Mouse (Mus musculus) MEL (cell line): ENCODE measurements around the gene Magi2. TPM values are rescaled to one million over a fixed set of nuclear protein-coding genes. Genes with fewer than 3 reads are reported as not detected.

Experiments
- DNase-seq: peaks from one replicate; pipeline ENCODE4 v3.0.0; 2011; ENCODE audit warnings: low read depth, low spot score
- H3K27ac ChIP-seq: 2 replicates; pipeline ENCODE4 v1.5.1; 2012; ENCODE audit warnings: low read depth, mild to moderate bottlenecking, control low read depth, low read length, moderate library complexity; ENCODE audit not compliant: control insufficient read depth
- H3K27me3 ChIP-seq, 2 experiments: fragments of 150-350 bp in 1 of 2; sonication (generic) in 1 of 2; 2 replicates each; pipeline ENCODE4 v1.6.1; 2012; ENCODE audit warnings: low read length in 2 of 2, mild to moderate bottlenecking in 2 of 2, improper control_type of control experiment in 1 of 2, moderate library complexity in 1 of 2; ENCODE audit not compliant: insufficient read depth in 2 of 2, control insufficient read depth in 1 of 2
- H3K36me3 ChIP-seq, 2 experiments: 2 replicates each; pipeline ENCODE4 v1.6.1; 2012 to 2014; ENCODE audit warnings: low read length in 2 of 2, improper control_type of control experiment in 1 of 2, inconsistent platforms in 1 of 2, mild to moderate bottlenecking in 1 of 2; ENCODE audit not compliant: insufficient read depth in 2 of 2, control insufficient read depth in 1 of 2
- H3K4me1 ChIP-seq, 2 experiments: fragments of 150-350 bp in 1 of 2; sonication (generic) in 1 of 2; 2 replicates each; pipeline ENCODE4 v1.6.1; 2012; ENCODE audit warnings: low read length in 2 of 2, improper control_type of control experiment in 1 of 2, mild to moderate bottlenecking in 1 of 2; ENCODE audit not compliant: insufficient read depth in 2 of 2, control insufficient read depth in 1 of 2
- H3K4me3 ChIP-seq, 2 experiments: fragments of 150-350 bp in 1 of 2; sonication (generic) in 1 of 2; 2 replicates each; pipeline ENCODE4 v1.5.1; 2012; ENCODE audit warnings: low read depth in 2 of 2, low read length in 2 of 2, mild to moderate bottlenecking in 2 of 2, moderate library complexity in 2 of 2, control low read depth in 1 of 2, improper control_type of control experiment in 1 of 2; ENCODE audit not compliant: control insufficient read depth in 1 of 2, insufficient read depth in 1 of 2
- H3K79me2 ChIP-seq: 2 replicates; pipeline ENCODE4 v1.6.1; 2012; ENCODE audit warnings: mild to moderate bottlenecking, low read length, moderate library complexity; ENCODE audit not compliant: control insufficient read depth, poor library complexity, insufficient read depth
- H3K9ac ChIP-seq: 2 replicates; pipeline ENCODE4 v1.6.1; 2012; ENCODE audit warnings: low read depth, mild to moderate bottlenecking, control low read depth, low read length, moderate library complexity; ENCODE audit not compliant: control insufficient read depth, poor library complexity, severe bottlenecking
- H3K9me3 ChIP-seq: fragments of 150-350 bp; sonication (generic); replicated peaks from 2 replicates; pipeline ENCODE4 v1.6.1; 2012; ENCODE audit warnings: mild to moderate bottlenecking, low read length, improper control_type of control experiment, moderate library complexity; ENCODE audit not compliant: insufficient read depth
- BHLHE40 ChIP-seq: IDR thresholded peaks from 2 replicates; pipeline ENCODE4 v1.6.1; 2012; ENCODE audit warnings: low read depth, mild to moderate bottlenecking, inconsistent platforms, low read length, improper control_type of control experiment, borderline replicate concordance
- CHD1 ChIP-seq: IDR thresholded peaks from 2 replicates; pipeline ENCODE4 v1.6.1; 2012; ENCODE audit warnings: low read depth, mild to moderate bottlenecking, inconsistent platforms, low read length, improper control_type of control experiment
- CTCF ChIP-seq, 3 experiments: IDR thresholded peaks in 2 of 3; conservative IDR thresholded peaks in 1 of 3; 2 replicates each; pipeline ENCODE4 v1.5.1; 2011 to 2012; ENCODE audit warnings: low read length in 3 of 3, low read depth in 2 of 3, mild to moderate bottlenecking in 2 of 3, improper control_type of control experiment in 1 of 3, inconsistent platforms in 1 of 3, mixed read lengths in 1 of 3, moderate library complexity in 1 of 3; ENCODE audit not compliant: control insufficient read depth in 1 of 3, insufficient read depth in 1 of 3, poor library complexity in 1 of 3, severe bottlenecking in 1 of 3
- ELF1 ChIP-seq: IDR thresholded peaks from 2 replicates; pipeline ENCODE4 v1.6.1; 2014; ENCODE audit warnings: low read depth, mild to moderate bottlenecking, inconsistent platforms, low read length, improper control_type of control experiment, moderate library complexity
- EP300 ChIP-seq, 2 experiments: IDR thresholded peaks; 2 replicates each; pipeline ENCODE4 v1.6.1; 2011; ENCODE audit warnings: improper control_type of control experiment in 2 of 2, low read length in 2 of 2, low read depth in 1 of 2, mild to moderate bottlenecking in 1 of 2
- GATA1 ChIP-seq: IDR thresholded peaks from 2 replicates; pipeline ENCODE4 v1.6.1; 2011; ENCODE audit warnings: low read depth, low read length, improper control_type of control experiment
- HCFC1 ChIP-seq: IDR thresholded peaks from 2 replicates; pipeline ENCODE4 v1.6.1; 2012; ENCODE audit warnings: low read depth, mild to moderate bottlenecking, inconsistent platforms, low read length, improper control_type of control experiment, moderate library complexity
- MAZ ChIP-seq: IDR thresholded peaks from 2 replicates; pipeline ENCODE4 v1.6.1; 2012; ENCODE audit warnings: low read depth, mild to moderate bottlenecking, inconsistent platforms, low read length, improper control_type of control experiment
- MXI1 ChIP-seq: IDR thresholded peaks from 2 replicates; pipeline ENCODE4 v1.6.1; 2011; ENCODE audit warnings: mild to moderate bottlenecking, low read depth, low read length, improper control_type of control experiment
- MYB ChIP-seq: IDR thresholded peaks from 2 replicates; pipeline ENCODE4 v1.6.1; 2011; ENCODE audit warnings: mild to moderate bottlenecking, low read depth, low read length, improper control_type of control experiment
- MYC ChIP-seq: IDR thresholded peaks from 2 replicates; pipeline ENCODE4 v1.6.1; 2011; ENCODE audit warnings: low read depth, mild to moderate bottlenecking, low read length, improper control_type of control experiment, moderate library complexity
- NELFE ChIP-seq: IDR thresholded peaks from 2 replicates; pipeline ENCODE4 v1.6.1; 2011; ENCODE audit warnings: low read depth, low read length, improper control_type of control experiment
- RAD21 ChIP-seq: IDR thresholded peaks from 2 replicates; pipeline ENCODE4 v1.6.1; 2011; ENCODE audit warnings: mild to moderate bottlenecking, low read depth, low read length, improper control_type of control experiment
- RCOR1 ChIP-seq: IDR thresholded peaks from 2 replicates; pipeline ENCODE4 v1.6.1; 2012; ENCODE audit warnings: low read depth, mild to moderate bottlenecking, inconsistent platforms, low read length, improper control_type of control experiment
- SMC3 ChIP-seq: IDR thresholded peaks from 2 replicates; pipeline ENCODE4 v1.6.1; 2011; ENCODE audit warnings: low read depth, low read length, improper control_type of control experiment
- TAL1 ChIP-seq: IDR thresholded peaks from 2 replicates; pipeline ENCODE4 v1.6.1; 2012; ENCODE audit warnings: mild to moderate bottlenecking, inconsistent platforms, low read length, moderate library complexity, mixed read lengths
- USF1 ChIP-seq: IDR thresholded peaks from 2 replicates; pipeline ENCODE4 v1.6.1; 2014; ENCODE audit warnings: low read depth, mild to moderate bottlenecking, inconsistent platforms, low read length, improper control_type of control experiment, moderate library complexity
- ZKSCAN1 ChIP-seq: IDR thresholded peaks from 2 replicates; pipeline ENCODE4 v1.6.1; 2012; ENCODE audit warnings: low read depth, mild to moderate bottlenecking, inconsistent platforms, low read length, improper control_type of control experiment, moderate library complexity
- ZNF384 ChIP-seq: IDR thresholded peaks from 2 replicates; pipeline ENCODE4 v1.6.1; 2012; ENCODE audit warnings: low read depth, mild to moderate bottlenecking, inconsistent platforms, low read length, improper control_type of control experiment
- polyA plus RNA-seq, 2 experiments: library from polyadenylated mRNA; stranded (reverse) in 1 of 2; unstranded in 1 of 2; fragments of >175 nt in 1 of 2; fragments of >200 nt in 1 of 2; gene quantifications; 2 replicates each; pipeline versions ENCODE4 v1.2.1 to v1.2.4; 2012; ENCODE audit warnings: low replicate concordance in 2 of 2, low read depth in 1 of 2; ENCODE audit not compliant: insufficient read length in 2 of 2, insufficient read depth in 1 of 2, missing spikeins in 1 of 2
- total RNA-seq: library from RNA; depleted of rRNA; stranded (reverse); fragments of 300-350 nt; gene quantifications from 2 replicates; pipeline ENCODE4 v1.2.3, GENCODE M21; 2012

The Magi2 gene
- total and polyA plus RNA-seq, 3 experiments, result 0.46 to 0.47 TPM; not detected in 1

DNA sequence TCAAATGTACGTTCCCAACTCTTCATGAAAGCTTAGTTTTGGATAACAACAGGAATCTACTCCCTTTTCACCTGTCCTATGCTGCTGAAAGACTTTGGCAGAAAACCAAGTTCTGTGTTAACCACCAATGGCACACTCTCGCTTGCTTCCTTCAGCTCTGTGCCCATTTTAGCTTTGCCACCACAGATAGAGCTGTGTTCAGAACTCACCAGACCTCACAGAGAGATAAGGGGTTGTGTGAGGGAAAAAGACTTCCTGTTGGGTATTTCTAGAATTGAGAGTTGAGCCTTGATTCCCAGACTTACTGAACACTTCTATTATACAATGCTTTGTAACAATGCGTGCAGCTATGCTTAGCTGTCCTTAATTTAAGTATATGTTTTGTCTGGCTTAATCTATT is 705.3 kb downstream of the Magi2 start:
- no peak overlapping the region for H3K4me3 ChIP-seq
- H3K27me3 ChIP-seq, result no peaks in the 10 kb centered on the region
- H3K9ac ChIP-seq, result no peak overlapping the region
- H3K9me3 ChIP-seq, result no peaks in the 10 kb centered on the region
- H3K27ac ChIP-seq, result no peak overlapping the region
- H3K79me2 ChIP-seq, result no peaks in the 10 kb centered on the region
- H3K36me3 ChIP-seq, result no peaks in the 10 kb centered on the region
- H3K4me1 ChIP-seq, result no peaks in the 10 kb centered on the region
- TF ChIP-seq HCFC1, result no peak
- TF ChIP-seq MAZ, result no peak
- no peak for TF ChIP-seq MYC
- TF ChIP-seq ELF1, result no peak
- no peak for TF ChIP-seq USF1
- TF ChIP-seq CTCF (IDR thresholded peaks at IDR 0.05 in 2 of 3, conservative IDR thresholded peaks at IDR 0.05 in 1 of 3; ENCODE audit: control insufficient read depth in 1 of 3, insufficient read depth in 1 of 3, low read depth in 2 of 3, low read length in 3 of 3, poor library complexity in 1 of 3, severe bottlenecking in 1 of 3), result no peak
- no peak for TF ChIP-seq CHD1
- TF ChIP-seq, all 39 proteins: peak for 0
- no peak for DNase-seq

DNA sequence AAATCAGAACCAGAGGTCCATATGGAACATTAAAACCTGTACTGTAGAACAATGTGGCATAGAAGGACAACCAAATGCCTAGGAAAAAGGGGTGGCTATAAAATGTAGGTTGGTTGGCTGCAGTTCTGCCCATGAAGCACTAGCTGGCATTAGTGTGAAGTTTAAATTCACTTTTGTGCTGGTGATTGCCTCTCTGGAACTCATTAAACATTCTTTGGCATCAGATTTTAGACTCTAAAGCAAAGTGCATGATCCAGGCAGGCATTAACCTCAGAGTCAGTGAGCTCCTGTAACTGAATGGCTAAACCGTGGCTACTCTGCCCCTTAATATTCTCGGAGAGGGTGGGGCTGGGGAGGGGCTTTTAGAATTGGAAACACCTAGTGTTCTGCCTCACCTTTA is 706.4 kb downstream of the Magi2 start:
- no peak overlapping the region for H3K4me3 ChIP-seq
- DNase-seq, result no peak
- no peaks in the 10 kb centered on the region for H3K79me2 ChIP-seq
- H3K9me3 ChIP-seq, result no peaks in the 10 kb centered on the region
- H3K4me1 ChIP-seq, result no peaks in the 10 kb centered on the region
- H3K27ac ChIP-seq, result no peak overlapping the region
- TF ChIP-seq ZKSCAN1, result no peak
- no peaks in the 10 kb centered on the region for H3K27me3 ChIP-seq
- no peak overlapping the region for H3K9ac ChIP-seq
- no peaks in the 10 kb centered on the region for H3K36me3 ChIP-seq

DNA sequence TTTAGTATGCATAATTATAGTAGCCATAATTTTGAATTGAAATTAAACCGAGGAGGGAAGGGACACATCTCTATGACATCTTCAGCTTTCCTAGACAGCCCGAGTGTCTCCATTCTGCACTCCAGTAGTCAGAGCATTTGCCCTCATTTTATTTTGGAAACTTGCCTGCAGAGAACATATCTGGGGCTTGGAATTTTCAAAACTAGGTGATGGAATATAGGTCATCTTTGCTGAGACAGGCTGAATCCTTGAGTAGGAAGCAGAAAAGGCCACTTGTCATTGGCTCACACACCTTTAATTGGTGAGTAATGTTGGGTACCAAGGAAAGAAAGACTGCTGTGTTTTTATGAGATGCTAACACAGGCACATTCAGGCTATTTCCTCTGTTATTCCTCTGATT is 724.3 kb downstream of the Magi2 start:
- no peak for TF ChIP-seq NELFE
- TF ChIP-seq RAD21, result no peak
- no peak for TF ChIP-seq SMC3
- TF ChIP-seq RCOR1, result no peak
- no peak for TF ChIP-seq MXI1
- no peak for TF ChIP-seq GATA1
- no peak for TF ChIP-seq MYB
- no peak for TF ChIP-seq BHLHE40
- no peak for TF ChIP-seq ZNF384
- no peak for TF ChIP-seq TAL1
- TF ChIP-seq EP300 (IDR thresholded peaks at IDR 0.05; ENCODE audit: low read depth in 1 of 2, low read length in 2 of 2), result no peak
- TF ChIP-seq, all 39 proteins: peak for 0
- Histone ChIP-seq H3K27me3 (no peaks in the 10 kb centered on the region; a peak in 1 of 4 replicates), H3K4me3 (no peak overlapping the region), H3K36me3 (no peaks in the 10 kb centered on the region), H3K9me3 (no peaks in the 10 kb centered on the region), H3K9ac (no peak overlapping the region), H3K4me1 (no peaks in the 10 kb centered on the region), H3K27ac (no peak overlapping the region), H3K79me2 (no peaks in the 10 kb centered on the region)
- DNase-seq, result no peak
